Mouse (Mus musculus): Measurements from ENCODE around the gene Bysl.

Bysl gene

DNA sequence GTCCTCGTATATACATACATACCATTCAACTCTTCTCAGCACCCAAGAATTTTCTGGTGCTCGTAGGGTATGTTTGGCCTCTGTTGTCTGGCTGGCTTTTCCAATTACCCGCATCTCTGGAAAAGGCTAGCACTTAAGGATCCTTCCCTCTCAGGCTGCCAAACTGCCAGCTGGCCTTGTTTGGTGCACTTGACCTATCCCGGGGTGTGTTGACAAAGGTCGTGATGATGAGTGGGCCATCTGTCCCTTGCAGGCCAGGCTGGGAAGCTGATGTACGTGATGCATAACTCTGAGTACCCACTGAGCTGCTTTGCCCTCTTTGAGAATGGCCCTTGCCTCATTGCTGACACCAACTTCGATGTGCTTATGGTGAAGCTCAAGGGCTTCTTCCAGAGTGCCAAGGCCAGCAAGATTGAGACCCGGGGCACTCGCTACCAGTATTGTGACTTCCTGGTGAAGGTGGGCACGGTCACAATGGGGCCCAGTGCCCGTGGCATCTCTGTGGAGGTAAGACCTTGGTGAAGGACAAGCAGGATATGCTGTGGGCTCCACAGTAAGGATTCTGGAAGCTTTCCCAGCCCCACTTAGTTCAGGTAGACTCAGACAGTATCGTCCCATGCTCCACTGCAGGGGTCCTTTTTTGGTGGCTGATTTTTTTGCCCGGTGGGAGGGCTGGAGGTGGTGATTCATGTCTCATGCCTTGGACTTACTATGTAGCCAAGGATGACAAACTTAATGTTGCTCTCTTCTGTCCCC, 7.4 kb upstream of the Bysl start:
- no peak for DNase-seq (ENCODE audit: low spot score in 2 of 2)

DNA sequence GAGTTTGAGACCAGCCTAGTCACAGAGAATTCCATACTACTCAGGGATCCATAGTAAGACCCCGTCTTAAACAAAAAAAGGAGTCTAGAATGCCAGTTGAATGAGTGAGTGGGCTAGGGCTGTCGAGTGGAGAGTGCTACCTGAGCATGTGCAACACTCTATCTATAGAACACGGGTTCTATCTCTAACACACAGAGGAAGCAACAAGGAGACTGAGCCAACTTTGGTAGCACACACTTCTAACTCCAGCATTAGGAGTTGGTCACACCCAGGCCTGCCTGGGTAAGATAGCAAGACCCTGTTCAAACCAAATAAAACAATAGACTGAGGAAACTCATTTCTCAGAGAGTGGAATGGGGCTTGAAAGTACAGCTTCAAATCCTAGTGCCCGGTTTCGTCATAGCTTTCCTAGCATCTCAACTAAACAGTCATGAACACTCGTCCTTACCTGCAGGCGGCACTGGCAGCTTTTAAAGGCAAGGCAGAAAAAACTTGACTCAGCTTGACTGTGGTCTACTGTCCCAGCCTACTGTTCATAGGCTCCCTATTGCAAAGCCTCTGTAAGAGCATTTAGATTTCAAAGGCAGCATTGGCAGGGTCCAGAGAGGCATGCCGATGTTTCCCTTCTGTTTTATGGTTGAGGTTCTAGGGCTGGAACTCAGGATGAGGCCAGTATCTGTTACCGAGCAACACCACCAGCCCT, 6.5 kb upstream of the Bysl start:
- no peak for DNase-seq (ENCODE audit: low spot score in 2 of 2)

- no peak for DNase-seq (ENCODE audit: low spot score in 2 of 2)
These were observed 5.4 kb upstream of the Bysl start for GRCm38 (mm10) chr17:47616652-47617051.

GRCm38 (mm10) chr17:47616119-47616518, 4.8 kb upstream of the Bysl start:
- no peak for DNase-seq (ENCODE audit: low spot score in 2 of 2)

GRCm38 (mm10) chr17:47614018-47614417, 2.7 kb upstream of the Bysl start:
- peak in 1 of 2 experiments; percentile 11 for DNase-seq (ENCODE audit: low spot score in 2 of 2)

- no peak for DNase-seq (ENCODE audit: low spot score in 2 of 2)
These were observed 330 bp upstream of the Bysl start for GRCm38 (mm10) chr17:47611661-47611982.

GRCm38 (mm10) chr17:47609182-47609581, 2.1 kb downstream of the Bysl start:
- no peak for DNase-seq (ENCODE audit: low spot score in 2 of 2)

GRCm38 (mm10) chr17:47606220-47606619, 5.1 kb downstream of the Bysl start:
- DNase-seq (ENCODE audit: low spot score in 2 of 2) = no peak

- DNase-seq (ENCODE audit: low spot score in 2 of 2) = no peak
These were observed 9.0 kb downstream of the Bysl start for GRCm38 (mm10) chr17:47602289-47602688.

DNA sequence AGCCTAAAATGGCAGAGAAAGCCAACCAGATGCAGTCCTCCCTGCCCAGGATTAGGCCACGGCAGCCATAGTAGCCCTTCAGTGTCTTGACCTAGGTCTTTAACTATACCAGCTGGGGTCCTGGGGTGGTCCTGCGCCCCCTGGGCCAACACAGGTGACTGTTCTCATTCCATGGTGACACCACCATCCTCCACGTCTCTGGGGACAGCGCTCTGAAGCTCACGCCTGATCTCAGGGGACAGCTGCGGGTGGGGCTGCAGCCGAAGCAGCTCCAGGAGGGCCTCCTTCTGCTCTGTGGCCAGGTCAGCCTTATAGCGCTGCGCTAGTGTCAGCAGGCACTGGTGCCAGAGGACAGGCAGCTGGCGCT, 9.9 kb downstream of the Bysl start:
- DNase-seq (ENCODE audit: low spot score in 2 of 2) = no peak

- no peak for DNase-seq (ENCODE audit: low spot score in 2 of 2)
These were observed 10.5 kb downstream of the Bysl start for GRCm38 (mm10) chr17:47600601-47601388.

DNA sequence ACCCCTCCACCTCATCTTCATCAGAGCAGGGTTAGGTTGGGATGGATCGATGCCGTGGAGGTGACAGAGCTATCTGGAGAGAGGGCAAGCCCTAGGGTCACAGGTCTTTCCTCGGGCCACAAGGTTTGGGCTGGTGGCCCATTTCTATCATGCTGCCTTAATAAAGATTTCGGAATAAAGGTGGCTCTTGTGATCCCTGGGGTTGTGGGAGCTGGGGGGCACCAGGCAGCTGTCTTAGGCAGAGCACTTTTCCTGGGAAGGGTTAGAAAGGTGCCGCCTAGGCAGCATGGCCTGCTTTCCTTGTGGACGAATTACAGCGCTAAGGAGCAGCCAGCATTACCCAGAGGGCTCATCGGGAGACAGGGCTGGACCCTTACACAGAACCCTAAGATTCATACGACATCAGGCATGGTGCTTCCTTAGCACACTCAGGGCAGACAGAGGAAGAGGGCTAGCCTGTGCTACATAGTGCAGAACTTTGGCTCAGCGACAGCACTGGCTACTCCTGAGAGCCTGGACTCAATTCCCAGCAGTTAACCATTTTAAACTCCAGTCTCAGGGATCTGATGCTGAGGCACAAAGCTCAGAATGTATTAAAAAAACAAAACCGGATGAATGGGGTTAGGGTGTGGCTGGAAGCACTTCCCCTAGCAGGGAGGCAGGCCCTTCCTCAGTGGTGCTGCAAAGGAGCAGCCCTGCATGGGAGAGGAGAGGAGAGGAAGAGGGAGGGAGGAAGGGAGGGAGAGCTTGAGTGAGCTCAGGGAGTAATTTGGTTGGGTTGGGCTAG, 11.6 kb downstream of the Bysl start:
- DNase-seq (ENCODE audit: low spot score in 2 of 2) = no peak

DNA sequence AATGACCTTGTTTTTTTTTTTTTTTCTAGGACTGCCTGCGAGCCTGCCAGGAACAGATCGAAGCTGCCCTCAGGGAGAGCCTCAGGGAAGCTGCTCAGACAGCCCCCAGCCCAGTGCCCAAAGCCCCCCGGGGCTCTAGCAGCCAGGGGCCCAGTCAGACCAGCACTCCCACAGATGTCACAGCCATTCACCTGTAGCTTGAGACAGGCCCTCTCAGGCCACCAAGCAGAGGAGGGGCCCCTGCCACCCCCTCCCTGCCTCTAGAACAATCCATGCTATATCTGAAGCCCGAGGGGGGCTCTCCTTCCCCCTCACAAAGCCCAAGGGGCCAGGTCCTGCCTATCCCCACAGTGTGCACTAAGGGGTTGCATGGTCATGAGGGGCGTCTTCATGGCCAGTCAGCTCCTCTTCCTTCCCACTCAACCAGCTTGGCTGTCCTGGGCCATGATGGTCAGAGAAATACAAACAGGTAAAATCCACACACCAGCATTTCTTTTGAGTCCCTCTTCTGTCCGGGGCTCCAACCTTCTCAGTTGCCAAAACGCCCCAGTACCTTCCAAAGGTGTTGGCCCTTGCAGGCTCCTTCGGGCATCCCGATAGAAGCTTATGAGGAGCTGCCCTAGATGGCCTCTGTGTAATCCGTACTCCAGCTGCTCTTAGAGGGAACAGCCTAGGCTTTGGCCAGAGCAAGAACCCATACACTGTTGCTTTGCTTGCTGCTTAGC, 12.6 kb downstream of the Bysl start:
- DNase-seq (ENCODE audit: low spot score in 2 of 2) = peak in 1 of 2 experiments; percentile 4

DNA sequence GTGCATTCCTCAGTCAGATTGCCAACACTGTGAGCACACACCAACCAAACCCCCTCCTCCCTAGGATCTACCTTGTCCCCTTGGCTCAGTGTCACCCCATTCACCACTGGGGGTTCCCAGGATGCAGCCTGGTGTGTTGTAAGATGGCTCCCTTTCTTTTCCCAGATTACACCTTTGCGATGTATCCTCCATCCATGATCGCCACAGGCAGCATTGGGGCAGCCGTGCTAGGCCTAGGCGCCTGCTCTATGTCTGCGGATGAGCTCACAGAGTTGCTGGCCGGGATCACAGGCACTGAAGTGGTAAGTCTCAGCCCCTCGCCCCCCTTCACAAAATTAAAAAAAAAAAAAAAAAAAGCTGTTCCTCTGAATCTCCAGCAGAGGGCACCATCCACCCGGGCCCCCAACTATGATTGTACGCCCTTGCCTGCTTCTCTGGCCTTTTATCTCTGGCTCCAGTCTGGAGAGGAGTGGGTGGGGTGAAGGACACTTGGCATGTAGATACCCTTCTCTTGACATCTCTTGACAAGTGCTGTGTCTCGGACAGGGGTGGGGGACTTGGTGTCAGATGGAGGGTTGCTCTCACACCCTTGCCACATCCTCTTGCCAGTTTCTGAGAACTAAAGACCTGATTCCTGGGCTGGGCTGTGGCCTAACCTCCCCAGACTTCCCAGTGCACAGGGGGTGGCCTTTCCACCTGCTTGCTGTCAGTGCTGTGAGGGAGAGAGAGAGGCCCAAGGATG, 13.3 kb downstream of the Bysl start:
- DNase-seq (ENCODE audit: low spot score in 2 of 2) = peak in 1 of 2 experiments; percentile 20

- no peak for DNase-seq (ENCODE audit: low spot score in 2 of 2)
These were observed 14.0 kb downstream of the Bysl start for GRCm38 (mm10) chr17:47597261-47597660.

DNA sequence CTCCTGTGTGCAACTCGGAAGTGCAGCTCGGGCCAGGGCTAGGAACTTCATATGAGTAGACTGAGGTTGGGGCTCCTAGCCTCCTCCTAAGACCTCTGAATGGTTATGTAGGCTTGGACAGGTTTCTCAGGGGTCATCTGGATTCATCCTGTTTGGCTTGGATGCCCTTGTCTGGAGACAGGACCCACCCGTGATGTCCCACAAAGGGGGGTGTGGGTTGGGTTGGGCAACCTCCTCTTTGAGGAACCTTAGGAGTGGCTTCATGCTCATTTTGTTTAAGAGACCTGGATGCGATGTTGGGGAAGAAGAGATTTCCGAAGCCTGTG, 14.5 kb downstream of the Bysl start:
- DNase-seq (ENCODE audit: low spot score in 2 of 2) = no peak

DNA sequence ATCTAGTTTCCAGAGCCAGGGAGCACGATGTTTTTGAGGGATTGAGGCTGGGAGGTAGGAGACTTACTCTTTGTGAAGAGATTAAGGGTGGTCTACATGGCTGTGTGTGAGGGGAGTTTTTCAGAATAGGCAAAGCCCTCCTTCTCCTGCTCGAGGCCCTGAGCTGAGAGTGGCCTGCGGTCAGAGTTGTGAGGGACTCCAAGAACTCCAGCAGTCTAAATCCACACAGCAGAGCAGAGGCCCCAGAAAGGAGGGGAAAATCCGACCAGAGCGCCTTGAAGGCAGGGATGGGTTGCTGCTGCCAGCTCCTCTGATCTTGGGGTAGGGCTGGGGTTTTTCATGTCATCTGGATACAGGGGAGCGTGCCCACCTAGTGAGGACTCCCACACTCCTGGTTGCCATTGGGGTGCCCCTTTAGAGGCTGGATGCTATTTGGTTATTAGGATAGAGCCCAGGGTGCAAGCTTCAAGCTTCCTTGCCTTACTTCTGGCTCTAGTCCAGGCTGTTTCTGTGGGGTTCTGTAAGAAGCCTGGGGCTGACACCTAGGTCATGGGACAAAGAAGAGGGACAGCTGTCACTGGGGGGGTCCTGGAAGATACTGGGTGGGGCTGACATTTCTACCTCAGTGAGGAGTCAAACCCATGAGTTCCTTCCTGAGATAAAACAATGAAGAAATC, 15.0 kb downstream of the Bysl start:
- DNase-seq (ENCODE audit: low spot score in 2 of 2) = no peak

- no peak for DNase-seq (ENCODE audit: low spot score in 2 of 2)
These were observed 15.8 kb downstream of the Bysl start for GRCm38 (mm10) chr17:47595248-47596161.

GRCm38 (mm10) chr17:47594969-47595247, 16.4 kb downstream of the Bysl start:
- DNase-seq (ENCODE audit: low spot score in 2 of 2) = no peak

Data from cerebellum, postnatal 4 days (tissue).